Mouse (Mus musculus): Measurements from ENCODE around the gene Plekha7.

GRCm38 (mm10) chr7:116169426-116169825 is 138.8 kb downstream of the Plekha7 start:
- TF ChIP-seq CTCF (IDR thresholded peaks at IDR 0.05) (no peak), EP300 (IDR thresholded peaks at IDR 0.05) (no peak)
